Mouse (Mus musculus): Measurements from ENCODE around the gene Fgf8. TPM values are rescaled to one million over a fixed set of nuclear protein-coding genes. Genes with fewer than 3 reads are reported as not detected.

Fgf8 gene
- polyA plus RNA-seq (2014; fragmentation: Nextera tagmentation; extraction: Ambion mirVana), result 0.32 and 0.82 TPM in 2 replicates

DNA sequence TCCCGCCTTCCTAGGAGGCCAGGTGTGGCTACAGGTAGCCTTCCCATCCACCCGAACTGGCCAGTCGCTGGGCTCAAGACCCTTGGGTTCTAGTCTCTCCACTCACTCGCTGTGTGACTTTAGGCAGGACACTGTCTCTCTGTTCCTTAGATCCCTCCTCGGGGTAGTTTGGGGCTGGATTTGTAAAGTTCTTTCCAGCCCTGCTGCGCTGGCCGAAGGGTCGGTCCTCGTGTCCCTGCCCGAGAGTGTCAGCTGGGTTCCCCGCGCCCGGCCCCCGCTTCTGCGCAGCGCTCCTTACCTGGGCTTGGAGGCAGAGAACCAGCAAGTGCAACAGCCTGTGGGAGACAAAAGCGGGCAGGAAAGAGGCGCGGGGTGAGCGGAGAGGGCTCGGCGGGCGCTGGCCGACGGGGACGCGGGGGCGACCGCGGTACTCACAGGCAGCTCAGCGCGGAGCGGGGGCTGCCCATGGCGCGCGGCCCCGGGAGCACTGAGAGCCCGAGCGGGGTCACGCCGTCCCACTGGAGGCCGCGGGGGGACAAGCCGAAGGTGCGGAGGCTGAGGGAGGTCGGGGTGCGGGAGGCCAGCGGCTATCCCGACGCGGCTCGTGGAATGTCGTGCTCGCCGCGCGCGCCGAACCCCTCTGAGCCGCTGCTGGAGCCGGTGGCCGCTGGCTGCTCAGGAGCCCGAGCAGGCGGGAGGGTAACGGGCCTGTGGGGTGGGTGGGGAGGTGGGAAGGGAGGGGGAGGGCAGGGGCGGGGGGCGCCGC, at the start of gene Fgf8:
Gene Fgf8 (minus strand): TSS at position 698 of the 766 bp plus-strand sequence.
- Histone ChIP-seq H3K4me2 (peak within 1 kb of the TSS; percentile 65), H3K27ac (ENCODE audit: low read depth, low read length) (no peak within 1 kb of the TSS), H3K27me3 (replicated peaks; ENCODE audit: control insufficient read depth, insufficient read depth, low read length) (peaks cover 88% of the 10 kb centered on the region), H3K36me3 (ENCODE audit: control insufficient read depth, insufficient read depth, low read length) (no peaks in the 10 kb centered on the region), H3K9me3 (ENCODE audit: control insufficient read depth, low read length) (no peaks in the 10 kb centered on the region), H3K4me1 (replicated peaks; ENCODE audit: control insufficient read depth, insufficient read depth, low read length) (peaks cover 21% of the 10 kb centered on the region), H3K9ac (ENCODE audit: low read depth, low read length) (no peak within 1 kb of the TSS), H3K4me3 (ENCODE audit: low read depth, low read length) (peak within 1 kb of the TSS; percentile 52)
- WGBS, result 1% methylated on average over 49 of the region's 68 CpGs
- DNase-seq (ENCODE audit: low spot score) (no peak), ATAC-seq (replicated peaks; ENCODE audit: low FRiP score) (no peak)

DNA sequence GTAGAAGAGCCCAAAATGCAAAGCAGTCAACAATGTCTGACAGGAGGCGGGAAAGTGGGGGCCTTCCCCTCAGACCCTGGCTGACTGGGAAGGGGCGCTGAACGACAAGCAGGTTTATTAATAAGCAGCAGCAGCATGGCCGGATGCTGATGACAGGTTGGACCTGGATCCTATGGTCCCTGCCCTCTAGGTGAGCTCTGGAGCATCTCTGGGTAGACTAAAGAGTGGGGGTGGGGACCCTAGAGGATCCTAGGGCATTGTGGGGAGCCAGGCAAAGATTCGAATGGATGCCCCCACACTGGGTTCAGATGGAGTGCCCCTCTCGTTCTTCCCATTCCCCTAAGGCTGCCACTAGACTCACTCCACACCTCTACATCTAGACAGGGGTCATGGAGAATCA, 49.7 kb upstream of the Fgf8 start:
- no peak overlapping the region for H3K4me3 ChIP-seq (ENCODE audit: low read depth, low read length)
- ATAC-seq (replicated peaks; ENCODE audit: low FRiP score), result no peak
- H3K4me2 ChIP-seq, result no peak overlapping the region
- H3K27ac ChIP-seq (ENCODE audit: low read depth, low read length), result no peak overlapping the region
- no peaks in the 10 kb centered on the region for H3K9me3 ChIP-seq (ENCODE audit: control insufficient read depth, low read length)
- no peak for DNase-seq (ENCODE audit: low spot score)
- H3K4me1 ChIP-seq (replicated peaks; ENCODE audit: control insufficient read depth, insufficient read depth, low read length), result peaks cover 4% of the 10 kb centered on the region
- H3K27me3 ChIP-seq (replicated peaks; ENCODE audit: control insufficient read depth, insufficient read depth, low read length), result no peaks in the 10 kb centered on the region
- 85% methylated on average over 6 of the region's 6 CpGs for WGBS
- H3K9ac ChIP-seq (ENCODE audit: low read depth, low read length), result no peak overlapping the region
- H3K36me3 ChIP-seq (ENCODE audit: control insufficient read depth, insufficient read depth, low read length), result no peaks in the 10 kb centered on the region

DNA sequence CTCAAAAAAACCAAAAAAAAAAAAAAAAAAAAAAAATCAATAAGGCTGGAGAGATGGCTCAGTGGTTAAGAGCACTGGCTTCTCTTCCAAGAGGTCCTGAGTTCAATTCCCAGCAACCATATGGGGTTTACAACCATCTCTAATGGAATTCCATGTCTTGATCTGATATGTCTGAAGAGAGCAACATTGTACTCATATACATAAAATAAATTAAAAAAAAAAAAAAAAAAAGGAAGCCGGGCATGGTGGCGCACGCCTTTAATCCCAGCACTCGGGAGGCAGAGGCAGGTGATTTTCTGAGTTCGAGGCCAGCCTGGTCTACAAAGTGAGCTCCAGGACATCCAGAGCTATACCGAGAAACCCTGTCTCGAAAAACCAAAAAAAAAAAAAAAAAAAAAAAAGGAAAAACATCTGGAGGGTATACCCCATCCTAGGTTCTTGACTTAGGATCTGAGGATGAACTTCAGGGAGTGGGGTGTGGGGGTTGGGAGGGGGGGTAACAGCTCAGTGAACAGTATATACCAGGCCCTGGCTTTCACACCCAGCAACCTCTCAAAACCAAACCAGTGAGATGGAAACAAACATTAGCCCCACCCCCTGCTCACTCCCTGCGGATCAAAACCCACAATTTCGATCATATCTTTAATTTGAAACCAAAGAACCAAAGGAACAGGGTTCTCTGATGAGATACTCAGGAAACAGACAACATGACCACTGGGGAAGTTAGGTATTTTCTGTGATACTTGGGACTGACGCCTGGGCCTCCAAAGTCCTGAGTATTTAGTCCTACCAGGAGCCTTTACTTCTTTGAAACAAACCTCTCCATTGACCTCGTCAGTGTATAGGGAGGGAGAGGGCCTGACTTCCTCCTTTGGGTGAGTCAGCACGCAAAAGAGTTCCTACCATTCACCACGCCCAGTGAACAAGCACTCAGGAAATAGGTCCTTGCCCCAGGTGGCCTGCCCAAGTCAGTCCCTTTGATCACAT, 47.5 kb upstream of the Fgf8 start:
- no peak overlapping the region for H3K4me3 ChIP-seq (ENCODE audit: low read depth, low read length)
- DNase-seq (ENCODE audit: low spot score) (peak; percentile 46), ATAC-seq (replicated peaks; ENCODE audit: low FRiP score) (peak; percentile 85)
- WGBS, result 59% methylated on average over 12 of the region's 13 CpGs
- H3K4me2 ChIP-seq, result peak overlapping the region; percentile 27; the same call in 1 of the 2 replicates
- no peaks in the 10 kb centered on the region for H3K27me3 ChIP-seq (replicated peaks; ENCODE audit: control insufficient read depth, insufficient read depth, low read length)
- peak overlapping the region; percentile 81 for H3K27ac ChIP-seq (ENCODE audit: low read depth, low read length)
- H3K9ac ChIP-seq (ENCODE audit: low read depth, low read length), result no peak overlapping the region
- no peaks in the 10 kb centered on the region for H3K9me3 ChIP-seq (ENCODE audit: control insufficient read depth, low read length)
- no peaks in the 10 kb centered on the region; the same call in 1 of the 2 replicates for H3K4me1 ChIP-seq (replicated peaks; ENCODE audit: control insufficient read depth, insufficient read depth, low read length)
- H3K36me3 ChIP-seq (ENCODE audit: control insufficient read depth, insufficient read depth, low read length), result no peaks in the 10 kb centered on the region

DNA sequence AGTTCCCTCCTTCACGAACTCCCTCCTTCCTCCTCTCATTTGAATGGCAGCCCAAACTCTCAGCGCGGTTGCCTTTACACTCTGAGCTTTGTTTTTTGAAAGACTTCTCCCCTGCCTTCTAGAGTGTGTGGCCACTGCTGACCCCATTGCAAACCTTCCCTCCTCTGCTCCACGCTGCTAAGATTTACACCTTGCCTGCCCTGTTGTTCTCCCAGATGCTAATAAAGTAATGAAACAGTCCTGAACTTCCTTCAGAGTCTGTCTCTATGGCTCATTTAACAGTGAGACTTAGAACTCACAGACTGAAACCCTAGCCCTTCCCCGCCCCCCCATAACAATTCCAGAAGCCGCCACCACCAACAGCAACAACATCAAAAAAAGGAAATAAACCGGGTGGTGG, 46.6 kb upstream of the Fgf8 start:
- WGBS, result 83% methylated on average over 7 of the region's 7 CpGs
- ATAC-seq (replicated peaks; ENCODE audit: low FRiP score) (no peak), DNase-seq (ENCODE audit: low spot score) (no peak)
- Histone ChIP-seq H3K4me2 (no peak overlapping the region), H3K4me1 (replicated peaks; ENCODE audit: control insufficient read depth, insufficient read depth, low read length) (no peaks in the 10 kb centered on the region; the same call in 1 of the 2 replicates), H3K4me3 (ENCODE audit: low read depth, low read length) (no peak overlapping the region), H3K9ac (ENCODE audit: low read depth, low read length) (no peak overlapping the region), H3K36me3 (ENCODE audit: control insufficient read depth, insufficient read depth, low read length) (no peaks in the 10 kb centered on the region), H3K27me3 (replicated peaks; ENCODE audit: control insufficient read depth, insufficient read depth, low read length) (no peaks in the 10 kb centered on the region), H3K27ac (ENCODE audit: low read depth, low read length) (no peak overlapping the region), H3K9me3 (ENCODE audit: control insufficient read depth, low read length) (no peaks in the 10 kb centered on the region)

DNA sequence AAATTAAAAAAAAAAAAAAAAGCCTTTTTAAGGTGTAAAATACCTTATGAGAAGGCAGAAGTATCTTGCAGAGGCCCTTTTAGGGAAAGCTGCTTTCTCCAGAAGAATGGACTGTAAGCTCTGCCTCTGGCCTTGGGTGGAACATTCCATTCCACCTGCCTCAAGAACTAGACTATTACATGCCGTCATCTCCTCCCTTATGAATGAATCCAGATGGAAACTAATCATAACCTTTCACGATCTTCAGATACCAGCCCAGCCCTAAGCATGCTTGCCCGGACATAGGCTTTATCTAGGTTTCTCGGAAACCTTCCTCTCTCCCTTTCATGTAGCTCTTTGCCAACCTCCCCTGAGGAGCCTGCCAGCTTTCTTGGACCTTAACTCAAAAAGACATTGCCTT, 45.6 kb upstream of the Fgf8 start:
- Histone ChIP-seq H3K27me3 (replicated peaks; ENCODE audit: control insufficient read depth, insufficient read depth, low read length) (no peaks in the 10 kb centered on the region), H3K9ac (ENCODE audit: low read depth, low read length) (no peak overlapping the region), H3K4me3 (ENCODE audit: low read depth, low read length) (no peak overlapping the region), H3K27ac (ENCODE audit: low read depth, low read length) (no peak overlapping the region), H3K4me1 (replicated peaks; ENCODE audit: control insufficient read depth, insufficient read depth, low read length) (peaks cover 3% of the 10 kb centered on the region; the same call in 1 of the 2 replicates), H3K9me3 (ENCODE audit: control insufficient read depth, low read length) (no peaks in the 10 kb centered on the region), H3K36me3 (ENCODE audit: control insufficient read depth, insufficient read depth, low read length) (no peaks in the 10 kb centered on the region), H3K4me2 (no peak overlapping the region)
- ATAC-seq (replicated peaks; ENCODE audit: low FRiP score), result no peak
- 61% methylated on average over 4 of the region's 4 CpGs for WGBS
- no peak for DNase-seq (ENCODE audit: low spot score)

DNA sequence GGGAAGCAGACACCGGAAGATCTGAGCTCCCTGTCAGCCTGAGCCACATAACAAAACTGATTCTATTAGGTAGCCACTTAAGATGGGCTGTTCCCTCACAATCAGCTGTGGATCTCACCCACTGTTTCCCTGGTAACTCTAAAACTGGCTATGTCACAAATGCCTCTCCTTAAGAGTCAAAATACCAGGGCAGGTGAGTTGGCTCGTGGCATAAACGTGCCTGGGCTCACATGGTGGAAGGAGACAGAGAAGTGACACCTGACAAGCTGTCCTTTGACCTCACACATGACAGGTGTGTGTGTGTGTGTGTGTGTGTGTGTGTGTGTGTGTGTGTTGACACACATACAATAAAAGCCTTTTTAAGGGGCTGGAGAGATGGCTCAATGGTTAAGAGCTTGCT, 44.7 kb upstream of the Fgf8 start:
- no peak for DNase-seq (ENCODE audit: low spot score)
- 66% methylated on average over 3 of the region's 3 CpGs for WGBS
- Histone ChIP-seq H3K9me3 (ENCODE audit: control insufficient read depth, low read length) (no peaks in the 10 kb centered on the region), H3K27ac (ENCODE audit: low read depth, low read length) (no peak overlapping the region), H3K4me2 (no peak overlapping the region), H3K36me3 (ENCODE audit: control insufficient read depth, insufficient read depth, low read length) (no peaks in the 10 kb centered on the region), H3K4me3 (ENCODE audit: low read depth, low read length) (no peak overlapping the region), H3K9ac (ENCODE audit: low read depth, low read length) (no peak overlapping the region), H3K27me3 (replicated peaks; ENCODE audit: control insufficient read depth, insufficient read depth, low read length) (no peaks in the 10 kb centered on the region), H3K4me1 (replicated peaks; ENCODE audit: control insufficient read depth, insufficient read depth, low read length) (peaks cover 3% of the 10 kb centered on the region; the same call in 1 of the 2 replicates)
- ATAC-seq (replicated peaks; ENCODE audit: low FRiP score), result no peak

DNA sequence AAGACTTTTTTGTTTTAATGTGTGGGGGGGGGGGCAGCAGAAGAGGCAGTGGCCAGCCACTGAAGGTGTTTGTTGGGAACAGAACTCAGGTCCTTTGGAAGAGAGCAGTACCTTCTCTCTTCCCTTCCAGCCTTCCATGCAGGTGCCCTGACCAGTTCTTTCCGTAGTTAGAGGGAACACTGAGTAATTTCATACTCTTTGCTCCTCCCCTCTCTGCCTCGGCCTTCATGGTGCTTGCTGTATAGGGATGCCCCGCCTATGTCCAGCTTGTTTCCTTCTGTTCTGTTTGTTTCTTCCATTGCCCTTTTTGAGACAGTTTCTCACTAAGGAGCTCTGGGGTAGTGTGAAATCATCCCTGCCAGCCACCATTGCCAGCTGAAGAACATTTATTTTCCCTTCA, 42.8 kb upstream of the Fgf8 start:
- peaks cover 19% of the 10 kb centered on the region for H3K4me1 ChIP-seq (replicated peaks; ENCODE audit: control insufficient read depth, insufficient read depth, low read length)
- no peak overlapping the region for H3K9ac ChIP-seq (ENCODE audit: low read depth, low read length)
- no peaks in the 10 kb centered on the region for H3K36me3 ChIP-seq (ENCODE audit: control insufficient read depth, insufficient read depth, low read length)
- no peaks in the 10 kb centered on the region for H3K9me3 ChIP-seq (ENCODE audit: control insufficient read depth, low read length)
- H3K4me3 ChIP-seq (ENCODE audit: low read depth, low read length), result no peak overlapping the region
- DNase-seq (ENCODE audit: low spot score) (no peak), ATAC-seq (replicated peaks; ENCODE audit: low FRiP score) (no peak)
- H3K4me2 ChIP-seq, result no peak overlapping the region
- no peak overlapping the region for H3K27ac ChIP-seq (ENCODE audit: low read depth, low read length)
- 61% methylated on average over 3 of the region's 3 CpGs for WGBS
- H3K27me3 ChIP-seq (replicated peaks; ENCODE audit: control insufficient read depth, insufficient read depth, low read length), result no peaks in the 10 kb centered on the region

DNA sequence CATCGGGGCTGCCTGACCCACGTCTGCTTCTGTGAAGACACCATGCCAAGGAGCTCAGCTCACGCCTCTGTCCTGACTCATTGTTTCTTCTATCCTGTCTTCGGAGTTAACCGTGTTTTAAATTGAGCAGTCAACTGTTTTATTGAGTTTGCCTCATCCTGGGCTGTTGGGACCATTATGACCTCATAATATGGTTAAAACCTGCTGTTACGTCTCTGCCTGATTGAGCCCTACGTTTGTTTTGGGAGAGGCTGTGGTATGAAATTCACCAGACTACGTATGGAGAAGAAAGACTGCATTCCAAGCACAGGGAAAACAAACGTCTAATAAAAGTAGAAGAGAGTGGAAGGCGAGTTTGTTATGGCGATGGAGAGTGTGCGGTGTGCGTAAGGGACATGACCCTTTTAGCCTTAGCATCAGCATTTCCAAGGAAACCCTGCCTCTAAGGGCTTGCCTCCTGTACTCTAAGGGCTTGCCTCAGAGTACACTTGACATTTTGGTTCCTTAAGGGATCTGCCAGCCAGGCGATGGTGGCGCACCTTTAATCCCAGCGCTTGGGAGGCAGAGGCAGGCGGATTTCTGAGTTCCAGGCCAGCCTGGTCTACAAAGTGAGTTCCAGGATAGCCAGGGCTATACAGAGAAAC, 41.3 kb upstream of the Fgf8 start:
- Histone ChIP-seq H3K4me1 (replicated peaks; ENCODE audit: control insufficient read depth, insufficient read depth, low read length) (peaks cover 23% of the 10 kb centered on the region), H3K9me3 (ENCODE audit: control insufficient read depth, low read length) (no peaks in the 10 kb centered on the region), H3K9ac (ENCODE audit: low read depth, low read length) (peak overlapping the region; percentile 93), H3K4me2 (peak overlapping the region; percentile 87), H3K27ac (ENCODE audit: low read depth, low read length) (peak overlapping the region; percentile 74), H3K27me3 (replicated peaks; ENCODE audit: control insufficient read depth, insufficient read depth, low read length) (no peaks in the 10 kb centered on the region), H3K36me3 (ENCODE audit: control insufficient read depth, insufficient read depth, low read length) (peaks cover 6% of the 10 kb centered on the region; the same call in 1 of the 2 replicates), H3K4me3 (ENCODE audit: low read depth, low read length) (peak overlapping the region; percentile 97)
- ATAC-seq (replicated peaks; ENCODE audit: low FRiP score), result no peak; the same call in 1 of the 2 replicates
- DNase-seq (ENCODE audit: low spot score), result no peak
- 34% methylated on average over 17 of the region's 17 CpGs for WGBS

Data from liver, embryonic 11.5 days (tissue).